8 mouse cellular contexts compared by ENCODE assay signal in the genomic region with DNA sequence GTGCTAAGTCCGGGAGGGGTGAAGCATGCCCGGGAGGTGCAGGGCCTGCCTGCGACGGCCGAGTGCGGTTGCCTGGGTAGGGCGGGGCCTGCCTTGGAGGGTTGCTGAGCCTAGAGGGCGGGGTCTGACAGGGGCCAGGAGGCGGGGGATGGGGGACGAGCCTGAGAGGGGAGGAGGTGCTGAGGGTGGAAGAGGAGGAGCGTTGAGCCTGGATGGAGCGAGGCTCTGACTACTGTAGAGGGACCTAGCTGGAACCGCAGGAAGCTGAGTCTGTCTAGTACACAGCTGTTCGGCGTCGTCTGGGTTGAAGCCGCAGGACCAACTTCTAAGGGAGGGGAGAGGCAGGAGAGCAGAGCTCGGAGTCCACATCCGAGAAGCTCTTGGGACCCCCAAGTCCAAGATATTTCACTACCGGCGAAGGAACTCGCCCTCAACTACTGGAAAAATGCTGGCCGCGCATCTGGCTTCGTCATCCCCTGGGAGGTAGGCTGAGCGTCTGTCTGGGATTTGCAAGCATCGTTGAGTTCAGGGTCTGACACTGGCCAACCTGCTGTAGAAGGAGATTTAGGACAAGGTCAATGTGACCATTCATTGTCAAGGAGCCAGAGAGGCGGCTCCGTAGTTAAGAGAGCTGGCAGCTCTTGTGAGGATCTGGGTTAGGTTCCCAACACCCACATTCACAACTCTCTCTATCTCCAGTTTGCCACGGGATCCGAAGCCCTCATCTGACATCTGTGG. TPM values are rescaled to one million over a fixed set of nuclear protein-coding genes. Genes with fewer than 3 reads are reported as not detected.
A peak's percentile ranks its signal among the peaks of the same experiment; 100 is the strongest.
DNase-seq lines count a peak whose midpoint lies in the region; ATAC-seq and TF ChIP-seq lines count a peak whose summit lies in the region.

TSS of gene Arhgef19 (plus strand) at position 112 of the 738 bp plus-strand sequence.

- no peaks in the 10 kb centered on the region for H3K27me3 ChIP-seq in ES-Bruce4 (ENCODE audit: control insufficient read depth, insufficient read depth, low read length, poor library complexity, severe bottlenecking)
- H3K27me3 ChIP-seq in forebrain, embryonic 10.5 days (ENCODE audit: poor library complexity, severe bottlenecking) = peaks cover 96% of the 10 kb centered on the region
- peaks cover 44% of the 10 kb centered on the region for H3K27me3 ChIP-seq in heart, postnatal 0 days (ENCODE audit: control insufficient read depth, insufficient read depth, low read length)
- H3K27me3 ChIP-seq in neural tube, embryonic 15.5 days (replicated peaks) = peaks cover 67% of the 10 kb centered on the region

- ATAC-seq in heart, postnatal 0 days (ENCODE audit: insufficient read depth, low read depth) = peak; percentile 90
- peak; percentile 79 for ATAC-seq in neural tube, embryonic 15.5 days (ENCODE audit: low FRiP score)

- peak within 1 kb of the TSS; percentile 63 for H3K4me2 ChIP-seq in heart, postnatal 0 days (ENCODE audit: low read depth, low read length)
- peak within 1 kb of the TSS; percentile 67 for H3K4me2 ChIP-seq in neural tube, embryonic 15.5 days

- no peaks in the 10 kb centered on the region for H3K36me3 ChIP-seq in ES-Bruce4 (ENCODE audit: control insufficient read depth, insufficient read depth, low read length, poor library complexity, severe bottlenecking)
- no peaks in the 10 kb centered on the region for H3K36me3 ChIP-seq in forebrain, embryonic 10.5 days (replicated peaks)
- no peaks in the 10 kb centered on the region for H3K36me3 ChIP-seq in heart, postnatal 0 days (replicated peaks; ENCODE audit: control insufficient read depth, insufficient read depth, low read length)
- H3K36me3 ChIP-seq in neural tube, embryonic 15.5 days = no peaks in the 10 kb centered on the region

- peak; percentile 65; the same call in 1 of the 2 replicates for TF ChIP-seq EP300 in ES-Bruce4 (IDR thresholded peaks at IDR 0.05; ENCODE audit: insufficient read depth, low read depth, low read length)
- TF ChIP-seq EP300 in heart, postnatal 0 days (IDR thresholded peaks at IDR 0.05; ENCODE audit: low read depth) = no peak

- peak within 1 kb of the TSS; percentile 18; the same call in 1 of the 2 replicates for H3K9ac ChIP-seq in ES-Bruce4 (ENCODE audit: low read depth, poor library complexity, severe bottlenecking)
- no peak within 1 kb of the TSS for H3K9ac ChIP-seq in heart, postnatal 0 days (replicated peaks; ENCODE audit: low read depth, low read length)
- peak within 1 kb of the TSS; percentile 34 for H3K9ac ChIP-seq in neural tube, embryonic 15.5 days (replicated peaks)

- peak; percentile 70 for DNase-seq in c-Kit-positive CD71-negative TER-119-negative erythroid progenitor cells, embryonic 14.5 days (ENCODE audit: low read depth)
- peak; percentile 82 for DNase-seq in forebrain, embryonic 10.5 days (ENCODE audit: extremely low spot score, low spot score)
- DNase-seq in heart, postnatal 0 days (ENCODE audit: low spot score) = peak; percentile 86
- peak; percentile 93 to 97 for DNase-seq in kidney, postnatal 25 days
- peak; percentile 83 for DNase-seq in lung, adult 2 months
- DNase-seq in thymus, postnatal 36 days = peak; percentile 81 to 86

- 3% methylated on average over 31 of the region's 31 CpGs for WGBS in forebrain, embryonic 10.5 days
- 1% methylated on average over 29 of the region's 31 CpGs for WGBS in heart, postnatal 0 days
- WGBS in lung, adult 2 months = 1% methylated on average over 31 of the region's 31 CpGs
- 2% methylated on average over 30 of the region's 31 CpGs for WGBS in neural tube, embryonic 15.5 days

- TF ChIP-seq POLR2A in ES-Bruce4 (IDR thresholded peaks at IDR 0.05; ENCODE audit: insufficient read depth, low read length) = peak; percentile 21
- peak; percentile 63; the same call in 1 of the 2 replicates for TF ChIP-seq POLR2A in lung, adult 2 months (IDR thresholded peaks at IDR 0.05; ENCODE audit: borderline replicate concordance, extremely low read depth, low read depth, low read length)

- no peak within 1 kb of the TSS for H3K27ac ChIP-seq in ES-Bruce4 (ENCODE audit: insufficient read depth, low read length)
- 0 out of 2 replicates have a peak within 1 kb of the TSS, but pooled peaks have one; percentile 9 for H3K27ac ChIP-seq in forebrain, embryonic 10.5 days
- peak within 1 kb of the TSS; percentile 56; the same call in 1 of the 2 replicates for H3K27ac ChIP-seq in heart, postnatal 0 days (ENCODE audit: low read depth)
- H3K27ac ChIP-seq in neural tube, embryonic 15.5 days (replicated peaks) = no peak within 1 kb of the TSS

- no peaks in the 10 kb centered on the region for H3K9me3 ChIP-seq in ES-Bruce4 (replicated peaks; ENCODE audit: control insufficient read depth, insufficient read depth, low read length, poor library complexity, severe bottlenecking)
- no peaks in the 10 kb centered on the region for H3K9me3 ChIP-seq in forebrain, embryonic 10.5 days
- H3K9me3 ChIP-seq in heart, postnatal 0 days (replicated peaks; ENCODE audit: control insufficient read depth, low read length) = no peaks in the 10 kb centered on the region
- no peaks in the 10 kb centered on the region for H3K9me3 ChIP-seq in neural tube, embryonic 15.5 days (replicated peaks)

- peak within 1 kb of the TSS; percentile 75 for H3K4me3 ChIP-seq in ES-Bruce4 (ENCODE audit: low read depth, low read length)
- peak within 1 kb of the TSS; percentile 49 for H3K4me3 ChIP-seq in forebrain, embryonic 10.5 days
- peak within 1 kb of the TSS; percentile 38 for H3K4me3 ChIP-seq in heart, postnatal 0 days (ENCODE audit: low read depth, low read length)
- H3K4me3 ChIP-seq in lung, adult 2 months (replicated peaks; ENCODE audit: extremely low read depth, low read depth, low read length) = peak within 1 kb of the TSS; percentile 80
- H3K4me3 ChIP-seq in neural tube, embryonic 15.5 days (replicated peaks) = peak within 1 kb of the TSS; percentile 35

- TF ChIP-seq CTCF in ES-Bruce4 (IDR thresholded peaks at IDR 0.05; ENCODE audit: low read depth, low read length) = no peak
- no peak for TF ChIP-seq CTCF in heart, postnatal 0 days (IDR thresholded peaks at IDR 0.05; ENCODE audit: low read depth)
- no peak for TF ChIP-seq CTCF in lung, adult 2 months (IDR thresholded peaks at IDR 0.05; ENCODE audit: insufficient read depth, low read length)

- peaks cover 6% of the 10 kb centered on the region for H3K4me1 ChIP-seq in ES-Bruce4 (ENCODE audit: control insufficient read depth, insufficient read depth, low read length)
- H3K4me1 ChIP-seq in forebrain, embryonic 10.5 days = peaks cover 56% of the 10 kb centered on the region
- H3K4me1 ChIP-seq in heart, postnatal 0 days (ENCODE audit: control insufficient read depth, insufficient read depth) = peaks cover 13% of the 10 kb centered on the region; the same call in 1 of the 2 replicates
- peaks cover 9% of the 10 kb centered on the region for H3K4me1 ChIP-seq in lung, adult 2 months (ENCODE audit: control insufficient read depth, insufficient read depth, low read length)
- H3K4me1 ChIP-seq in neural tube, embryonic 15.5 days = peaks cover 43% of the 10 kb centered on the region

RNA-seq across cellular contexts. Expression of gene Arhgef19, which starts in this region (rescaled TPM):
- polyA plus RNA-seq in ES-Bruce4 (2011; ENCODE audit: insufficient read depth, insufficient read length, low read depth, missing spikeins) = 7.5 and 8.3 TPM in 2 replicates
- 1.3 and 2.2 TPM in 2 replicates for polyA plus RNA-seq in forebrain, embryonic 10.5 days (2016; fragmentation: Nextera tagmentation; extraction: Ambion mirVana)
- total RNA-seq in heart, postnatal 0 days (2014; rRNA removed; ENCODE audit: low replicate concordance) = 0.66 and 2.5 TPM in 2 replicates
- polyA plus RNA-seq in heart, postnatal 0 days (2015; fragmentation: Nextera tagmentation; extraction: Ambion mirVana) = 1.5 and 1.6 TPM in 2 replicates
- polyA plus RNA-seq in lung, adult 2 months (2012; rRNA removed) = 11.5 and 15.3 TPM in 2 replicates
- polyA plus RNA-seq in neural tube, embryonic 15.5 days (2015; fragmentation: Nextera tagmentation; extraction: Ambion mirVana) = 1.3 and 3.8 TPM in 2 replicates

Comparison
In these comparisons a context has a peak if more than half of its experiments do, and no peak if none do; other contexts are left out.
1. H3K27ac ChIP-seq: peak in forebrain, embryonic 10.5 days (single experiment) and heart, postnatal 0 days (single experiment); none in ES-Bruce4 (single experiment) and neural tube, embryonic 15.5 days (single experiment).
2. Peak in every context shown above with its lines, with median percentiles within 50 percentile points of each other: H3K4me3 ChIP-seq and DNase-seq.